Mouse (Mus musculus) myocyte (in vitro differentiated cells): Measurements from ENCODE around the gene Ganc.

Source experiments
- CEBPB ChIP-seq: IDR thresholded peaks from 2 replicates; pipeline ENCODE4 v1.6.1; 2011; ENCODE audit warnings: mild to moderate bottlenecking, moderate library complexity; ENCODE audit not compliant: poor library complexity, insufficient read depth, severe bottlenecking
- MAX ChIP-seq: IDR thresholded peaks from one replicate; pipeline ENCODE4 v1.6.1; 2011; ENCODE audit warnings: low read depth, mild to moderate bottlenecking, control low read depth
- MYOD1 ChIP-seq, 3 experiments: IDR thresholded peaks; one replicate each; pipeline ENCODE4 v1.6.1; 2011; ENCODE audit warnings: control low read depth in 2 of 3, low read depth in 2 of 3, mild to moderate bottlenecking in 2 of 3, moderate library complexity in 1 of 3; ENCODE audit not compliant: insufficient read length in 2 of 3, control insufficient read depth in 1 of 3
- MYOG ChIP-seq, 3 experiments: IDR thresholded peaks; one replicate each; pipeline ENCODE4 v1.6.1; 2011; ENCODE audit warnings: control low read depth in 2 of 3, low read depth in 2 of 3, mild to moderate bottlenecking in 2 of 3; ENCODE audit not compliant: insufficient read length in 2 of 3, control insufficient read depth in 1 of 3, insufficient read depth in 1 of 3
- POLR2A ChIP-seq: IDR thresholded peaks from one replicate; pipeline ENCODE4 v1.6.1; 2011; ENCODE audit warnings: low read depth, mild to moderate bottlenecking, control low read depth, moderate library complexity; ENCODE audit not compliant: insufficient read length
- POLR2AphosphoS2 ChIP-seq: IDR thresholded peaks from one replicate; pipeline ENCODE4 v1.6.1; 2011; ENCODE audit warnings: low read depth, control low read depth; ENCODE audit not compliant: insufficient read length
- REST ChIP-seq: IDR thresholded peaks from one replicate; pipeline ENCODE4 v1.6.1; 2011; ENCODE audit warnings: mild to moderate bottlenecking, control low read depth, moderate library complexity; ENCODE audit not compliant: insufficient read depth, insufficient read length
- TCF12 ChIP-seq: IDR thresholded peaks from one replicate; pipeline ENCODE4 v1.6.1; 2011; ENCODE audit warnings: mild to moderate bottlenecking, control low read depth; ENCODE audit not compliant: poor library complexity, insufficient read depth, severe bottlenecking
- TCF3 ChIP-seq: IDR thresholded peaks from one replicate; pipeline ENCODE4 v1.6.1; 2011; ENCODE audit warnings: low read depth, control low read depth; ENCODE audit not compliant: insufficient read length
- USF1 ChIP-seq: IDR thresholded peaks from one replicate; pipeline ENCODE4 v1.6.1; 2011; ENCODE audit warnings: low read depth, mild to moderate bottlenecking, control low read depth, moderate library complexity

DNA sequence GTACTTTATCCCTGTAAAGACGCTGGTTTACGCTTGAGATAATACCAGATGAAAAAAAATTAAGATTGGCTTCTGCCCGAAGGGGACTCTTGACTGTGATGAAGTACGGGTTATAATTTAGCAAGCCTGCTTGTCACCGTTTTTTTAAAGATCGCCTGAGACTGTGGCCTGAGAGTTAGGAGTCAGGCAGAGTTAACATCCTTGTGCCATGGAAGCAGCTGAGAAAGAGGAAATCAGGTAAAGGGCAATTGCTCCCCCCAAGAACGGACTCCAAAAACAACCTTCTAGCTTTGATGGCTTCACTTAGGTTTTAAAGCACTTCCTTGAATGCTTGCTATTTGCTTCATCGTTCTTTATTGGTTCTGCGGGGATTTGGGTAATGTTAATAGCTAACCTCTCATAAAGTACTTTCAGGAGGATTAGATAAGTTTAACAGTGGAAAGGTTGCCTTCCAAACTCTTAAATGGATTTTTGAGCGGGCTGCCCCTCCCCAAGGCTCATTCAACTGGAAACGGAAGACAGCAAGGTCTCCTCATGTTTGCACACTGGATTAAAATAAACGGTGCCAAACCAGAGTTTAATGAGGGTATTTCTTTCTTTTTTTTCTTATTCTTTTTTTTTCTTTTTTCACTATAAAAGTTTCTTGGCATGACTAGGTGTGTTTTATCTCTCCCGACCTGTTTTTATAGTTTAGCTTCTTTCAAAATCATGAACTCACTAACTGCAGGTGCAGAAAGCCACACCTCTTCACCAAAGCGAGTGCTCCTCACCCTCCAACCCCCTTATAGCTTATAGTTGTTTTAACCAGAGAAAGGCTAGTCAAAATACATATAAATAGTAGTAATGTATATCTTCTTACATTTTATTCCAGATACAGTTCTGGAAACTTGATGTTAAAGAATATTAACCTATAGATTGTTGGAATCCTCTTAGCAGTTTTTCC lies 1.4 kb downstream of the Ganc start:
- TF ChIP-seq POLR2A (no peak), CEBPB (no peak), MAX (no peak), TCF12 (no peak), USF1 (no peak), MYOD1 (IDR thresholded peaks at IDR 0.05; ENCODE audit: control insufficient read depth in 1 of 3, insufficient read length in 2 of 3, low read depth in 2 of 3) (no peak), POLR2AphosphoS2 (no peak), MYOG (IDR thresholded peaks at IDR 0.05; ENCODE audit: control insufficient read depth in 1 of 3, insufficient read depth in 1 of 3, insufficient read length in 2 of 3, low read depth in 2 of 3) (no peak), REST (no peak), TCF3 (no peak)
